ENCODE assay signal across 18 mouse cellular contexts in the genomic region with DNA sequence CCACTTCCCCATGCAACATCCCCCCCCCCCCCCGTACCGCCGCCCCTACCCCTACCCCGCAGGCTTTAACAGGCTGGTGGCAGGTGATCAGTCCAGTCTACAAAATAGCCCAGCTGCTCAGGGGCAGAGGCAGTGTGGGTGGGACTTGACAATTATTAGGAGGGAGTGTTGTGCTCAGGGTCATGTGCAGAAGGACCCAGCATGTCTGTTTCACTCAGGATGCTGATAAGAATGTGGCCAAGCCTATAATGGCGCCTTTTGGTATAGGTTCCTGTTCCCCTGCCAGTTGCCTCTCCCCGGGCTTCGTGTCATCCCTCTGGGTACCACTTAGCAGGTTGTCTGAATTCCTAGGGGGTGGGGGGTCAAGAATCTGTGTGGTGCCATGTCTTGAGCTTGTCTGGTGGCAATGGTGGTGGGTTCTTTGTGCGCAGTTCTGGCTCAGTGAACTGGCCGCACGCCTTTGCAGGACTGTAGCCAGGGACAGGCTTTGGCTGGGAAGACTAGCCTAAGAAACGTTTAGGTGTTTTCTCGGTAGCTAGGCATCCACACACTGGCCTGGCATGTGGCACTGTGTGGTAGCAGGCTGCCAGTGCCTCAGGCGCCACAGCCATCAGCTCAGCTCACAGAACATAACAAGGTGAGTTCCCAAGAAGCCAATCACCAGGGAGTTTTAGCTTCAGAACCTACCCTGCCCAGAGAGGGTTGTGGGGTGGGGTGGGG.
A peak's percentile ranks its signal among the peaks of the same experiment; 100 is the strongest.
DNase-seq lines count a peak whose midpoint lies in the region; ATAC-seq and TF ChIP-seq lines count a peak whose summit lies in the region.
"Had no signal": no experiment of that assay in that cellular context is flagged by ENCODE, and none has a peak within 500 bp of the region (broad histone marks: within the 10 kb centered on the region; RNA-seq: fewer than 3 reads in every experiment).

No protein-coding gene starts in this region.

- H3K4me3 ChIP-seq in heart, embryonic 14.5 days (ENCODE audit: control insufficient read depth in 1 of 2, insufficient read depth in 1 of 2, low read depth in 1 of 2, low read length in 2 of 2), result no peak overlapping the region
- no peak overlapping the region for H3K4me3 ChIP-seq in layer of hippocampus, adult 2 months
- no peak overlapping the region for H3K4me3 ChIP-seq in limb, embryonic 10.5 days
- H3K4me3 ChIP-seq: forebrain, embryonic 13.5 days; liver, embryonic 12.5 days; lung, embryonic 15.5 days had no signal

- intact Hi-C loops in heart, postnatal 25 days (cut with DNase I), result no loop called here

- H3K4me2 ChIP-seq in heart, embryonic 14.5 days (ENCODE audit: low read length), result peak overlapping the region; percentile 16; the same call in 1 of the 2 replicates
- H3K4me2 ChIP-seq: forebrain, embryonic 13.5 days; liver, embryonic 12.5 days; lung, embryonic 15.5 days had no signal

- 69% methylated on average over 13 of the region's 13 CpGs for WGBS in heart, embryonic 14.5 days
- 86% methylated on average over 13 of the region's 13 CpGs for WGBS in limb, embryonic 10.5 days

- no peak for TF ChIP-seq CTCF in layer of hippocampus, adult 2 months (conservative IDR thresholded peaks at IDR 0.05)

- no peaks in the 10 kb centered on the region for H3K36me3 ChIP-seq in heart, embryonic 14.5 days (ENCODE audit: control insufficient read depth, insufficient read depth, low read length)
- H3K36me3 ChIP-seq in limb, embryonic 10.5 days, result no peaks in the 10 kb centered on the region
- H3K36me3 ChIP-seq: G1E; liver, embryonic 12.5 days; lung, embryonic 15.5 days had no signal

- ATAC-seq in heart, embryonic 14.5 days (ENCODE audit: insufficient number of reproducible peaks, insufficient read depth, low FRiP score, low read depth), result 0 out of 2 replicates have a peak, but pooled peaks have one; percentile 24
- peak; percentile 78 for ATAC-seq in megakaryocyte progenitor cell, adult 5-6 weeks (replicated peaks; ENCODE audit: poor library complexity)
- ATAC-seq: CD4-positive, CD25-positive, alpha-beta regulatory T cell, adult 4 months; forebrain, embryonic 13.5 days; hindbrain, embryonic 16.5 days; liver, embryonic 12.5 days had no signal

- peak; percentile 50 to 53 for DNase-seq in cerebellum, postnatal 10 days
- no peak for DNase-seq in cerebellum, adult 9-11 months
- DNase-seq in heart, postnatal 25 days (ENCODE audit: low spot score), result no peak
- peak; percentile 20 to 31 for DNase-seq in layer of hippocampus, postnatal 10 days (ENCODE audit: low spot score in 2 of 2)
- no peak for DNase-seq in layer of hippocampus, adult 2 months (ENCODE audit: low spot score in 2 of 2)
- DNase-seq in limb, embryonic 10.5 days (ENCODE audit: low spot score), result no peak
- DNase-seq: left cerebral cortex, postnatal 4 days; midbrain, embryonic 14.5 days; thymus, postnatal 4 days had no signal

- H3K27me3 ChIP-seq in heart, embryonic 14.5 days (ENCODE audit: control insufficient read depth, insufficient read depth, low read length), result no peaks in the 10 kb centered on the region
- no peaks in the 10 kb centered on the region for H3K27me3 ChIP-seq in limb, embryonic 10.5 days (ENCODE audit: low read depth, poor library complexity, severe bottlenecking)
- H3K27me3 ChIP-seq: forebrain, embryonic 13.5 days; liver, embryonic 12.5 days; lung, embryonic 15.5 days had no signal

- no peak overlapping the region for H3K9ac ChIP-seq in heart, embryonic 14.5 days (ENCODE audit: low read length)
- H3K9ac ChIP-seq: forebrain, embryonic 13.5 days; liver, embryonic 12.5 days; lung, embryonic 15.5 days had no signal

- H3K27ac ChIP-seq in heart, embryonic 14.5 days (replicated peaks in 1 of 2; ENCODE audit: control insufficient read depth in 1 of 2, insufficient read depth in 1 of 2, low read depth in 2 of 2, low read length in 2 of 2), result peak overlapping the region; percentile 68 to 78
- H3K27ac ChIP-seq in layer of hippocampus, adult 2 months, result no peak overlapping the region
- H3K27ac ChIP-seq in limb, embryonic 10.5 days, result no peak overlapping the region
- H3K27ac ChIP-seq: forebrain, embryonic 13.5 days; kidney, postnatal 0 days; liver, embryonic 12.5 days; lung, embryonic 15.5 days had no signal

- H3K9me3 ChIP-seq in heart, embryonic 14.5 days (ENCODE audit: control insufficient read depth, low read length), result peaks cover 3% of the 10 kb centered on the region; the same call in 1 of the 2 replicates
- no peaks in the 10 kb centered on the region for H3K9me3 ChIP-seq in limb, embryonic 10.5 days (replicated peaks)
- H3K9me3 ChIP-seq: forebrain, embryonic 13.5 days; G1E; liver, embryonic 12.5 days; lung, embryonic 15.5 days had no signal

- H3K4me1 ChIP-seq in heart, embryonic 14.5 days (ENCODE audit: control insufficient read depth in 2 of 2, insufficient read depth in 2 of 2, low read length in 2 of 2), result peaks cover 5 to 15% of the 10 kb centered on the region in 2 experiments
- no peaks in the 10 kb centered on the region for H3K4me1 ChIP-seq in limb, embryonic 10.5 days
- H3K4me1 ChIP-seq: forebrain, embryonic 13.5 days; liver, embryonic 12.5 days had no signal

Comparison
In these comparisons a context has a peak if more than half of its experiments do, and no peak if none do; other contexts are left out.
1. DNase-seq: peak in cerebellum, postnatal 10 days (2 of 2) and layer of hippocampus, postnatal 10 days (2 of 2); none in cerebellum, adult 9-11 months (single experiment), heart, postnatal 25 days (single experiment), layer of hippocampus, adult 2 months (0 of 2) and limb, embryonic 10.5 days (single experiment).
2. H3K27ac ChIP-seq: peak in heart, embryonic 14.5 days (2 of 2); none in layer of hippocampus, adult 2 months (single experiment) and limb, embryonic 10.5 days (single experiment).